Mouse (Mus musculus): ENCODE results near the gene Grb10. TPM values are rescaled to one million over a fixed set of nuclear protein-coding genes. Genes with fewer than 3 reads are reported as not detected.

Grb10 gene
- 10 to 100 TPM; 64.1 to 75.4 (median 74.2) TPM for total RNA-seq (2022)

DNA sequence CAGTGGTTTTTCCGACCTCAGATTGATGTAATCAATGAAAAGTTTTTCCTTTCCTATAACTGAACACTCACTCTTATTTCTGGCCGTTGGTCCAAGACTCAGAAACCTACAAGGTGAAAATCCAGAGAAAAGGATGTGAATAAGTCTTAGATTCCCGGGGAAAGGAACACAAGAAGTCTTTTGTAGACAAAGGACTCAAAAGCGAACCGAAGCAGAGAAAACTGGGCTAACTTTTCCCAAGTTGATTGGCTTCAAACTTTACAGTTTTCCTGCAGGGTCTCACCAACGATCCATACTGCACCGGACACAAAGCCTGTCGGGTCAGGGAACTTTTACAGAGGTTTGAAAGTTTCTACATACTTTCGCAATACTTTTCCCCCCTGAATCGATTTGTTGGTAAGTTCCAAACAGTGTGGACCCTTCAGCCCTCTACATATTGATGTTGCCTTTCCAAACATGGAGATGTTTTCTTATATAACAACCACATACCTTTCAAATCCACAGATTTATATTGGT lies at the start of gene Grb10:
Grb10 (minus strand) TSS at position 214 of the 516 bp plus-strand sequence.
- no peak for DNase-seq

DNA sequence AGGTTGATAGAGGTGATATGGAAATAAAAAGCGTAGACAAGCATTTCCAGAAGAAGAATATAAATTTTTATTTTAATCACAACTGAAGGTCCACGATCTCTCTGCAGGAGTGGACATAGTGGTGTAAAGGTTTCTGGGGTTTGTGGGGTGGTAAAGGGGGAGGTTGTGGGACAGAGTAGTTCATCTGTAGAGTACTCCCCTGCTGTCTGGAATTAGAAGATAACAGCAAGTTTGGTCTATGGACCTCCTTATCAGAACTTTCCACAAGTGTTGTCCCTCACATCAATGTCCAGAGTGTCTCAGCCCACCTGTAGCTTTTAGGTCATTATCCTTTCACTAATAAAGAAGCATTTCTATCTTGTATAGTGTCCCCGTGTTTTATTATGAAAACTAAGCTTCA lies 43.2 kb upstream of the Grb10 start:
- DNase-seq: no peak

DNA sequence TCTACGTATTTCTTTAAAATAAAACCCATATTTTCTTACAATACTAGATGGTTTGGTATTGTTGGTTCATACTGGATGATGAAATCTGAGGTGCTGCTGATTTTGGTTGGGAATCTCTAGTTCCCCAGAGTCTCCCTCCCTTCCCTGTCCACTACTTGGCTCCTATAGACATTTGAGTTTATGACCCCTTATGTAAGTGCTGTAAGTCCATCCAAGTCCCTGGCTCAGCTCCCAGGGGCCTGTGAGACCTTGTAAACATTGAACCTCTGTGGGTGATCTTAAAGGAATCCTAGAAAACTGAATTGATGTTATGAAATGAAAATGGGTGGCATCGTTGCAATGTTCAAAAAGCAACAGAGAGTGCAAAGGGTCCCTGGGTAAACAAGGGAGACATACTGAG lies 40.7 kb upstream of the Grb10 start:
- DNase-seq: peak; percentile 2

DNA sequence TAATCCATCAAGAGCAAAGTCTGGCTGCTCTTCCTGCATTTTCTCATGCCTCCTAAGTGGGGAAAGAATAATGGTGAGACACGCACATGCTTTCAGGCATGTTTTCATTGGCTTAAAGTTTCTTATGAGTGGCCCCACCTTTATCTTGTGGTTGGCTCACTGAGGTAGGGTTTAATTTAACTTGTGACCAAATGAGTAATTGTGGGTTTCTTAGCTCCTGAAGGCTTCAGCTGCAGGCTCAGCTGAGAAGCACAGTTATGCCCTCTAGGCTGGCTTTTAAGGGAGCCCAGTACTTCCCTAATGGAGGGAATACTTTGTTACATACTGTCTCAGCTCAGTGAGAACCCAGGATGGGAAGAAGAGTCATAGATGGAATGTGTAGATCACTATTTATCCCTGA lies 37.0 kb upstream of the Grb10 start:
- no peak for DNase-seq

DNA sequence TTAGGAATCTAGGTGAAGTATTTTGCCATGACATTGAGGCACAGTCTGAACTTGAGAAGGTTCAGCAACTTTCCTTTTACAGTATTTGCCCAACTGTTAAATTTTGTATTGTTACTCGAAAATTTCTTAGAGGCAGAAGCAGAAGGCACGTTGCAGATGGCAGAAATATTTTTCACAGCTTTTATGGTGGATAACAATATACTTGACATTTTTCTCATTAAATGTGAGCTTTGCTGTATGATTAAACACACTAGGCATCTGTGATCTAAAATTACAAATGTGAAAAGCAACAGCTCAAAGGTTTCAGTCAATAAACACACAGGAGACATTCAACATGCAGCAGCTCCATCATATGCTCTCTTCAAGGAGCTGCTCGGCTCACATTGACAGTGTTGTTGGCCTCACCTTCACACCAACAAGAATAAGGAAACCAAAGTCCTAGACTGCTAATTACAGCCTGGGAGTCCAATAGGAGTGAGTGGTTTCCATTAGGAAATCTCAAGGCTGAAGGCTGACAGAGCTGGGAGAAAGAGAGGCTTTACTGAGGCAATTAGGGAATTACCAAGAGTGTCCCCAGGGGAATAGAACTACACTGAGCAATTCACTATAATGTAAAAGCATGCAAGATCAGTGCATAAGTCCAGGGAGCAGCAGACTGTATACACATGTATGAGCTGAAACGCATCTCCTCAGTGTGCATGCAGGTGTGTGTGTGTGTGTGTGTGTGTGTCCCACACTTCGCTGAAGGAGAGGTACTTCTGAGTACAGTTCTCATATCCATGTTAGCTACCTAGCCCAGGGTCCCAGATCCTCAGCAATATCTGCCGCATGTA lies 35.1 kb upstream of the Grb10 start:
- DNase-seq: no peak

DNA sequence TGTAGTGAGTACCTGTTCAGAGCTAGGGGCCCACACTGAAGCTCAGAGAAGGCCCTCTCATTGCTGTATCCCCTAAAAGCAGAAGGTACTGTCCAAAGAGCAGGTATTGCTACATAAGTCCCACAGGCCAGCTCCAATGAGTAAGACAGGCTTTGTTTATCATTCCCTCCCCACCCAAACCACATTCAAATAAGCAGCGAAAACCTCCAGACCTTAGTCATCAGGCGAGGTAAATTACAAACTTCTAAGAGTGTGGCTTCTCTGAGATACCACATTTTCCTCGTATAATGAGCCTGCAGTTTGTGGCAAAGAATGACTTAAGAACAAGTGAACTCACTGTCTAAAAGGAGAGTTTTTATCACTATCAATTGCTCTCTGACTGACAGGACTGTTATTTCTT lies 33.8 kb upstream of the Grb10 start:
- DNase-seq: no peak

DNA sequence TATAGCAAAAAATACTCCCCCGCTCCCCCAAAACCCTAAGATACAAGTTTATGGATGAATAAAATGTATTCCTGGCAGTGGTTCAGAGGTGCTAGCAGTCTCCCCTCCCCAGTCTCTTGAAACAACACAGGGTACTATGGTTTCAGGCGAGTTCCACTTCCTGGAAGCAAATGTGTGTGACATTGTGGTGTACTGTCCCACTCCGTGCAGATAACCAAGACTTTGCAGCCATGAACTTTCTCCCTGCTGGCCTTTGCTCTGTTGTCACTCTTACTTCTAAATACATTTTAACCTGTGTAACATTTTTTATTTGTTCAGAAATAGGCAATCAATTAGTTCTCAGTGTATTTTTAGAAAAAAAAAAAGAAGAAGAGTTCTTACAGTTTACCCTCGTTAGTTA lies 20.5 kb upstream of the Grb10 start:
- no peak for DNase-seq

DNA sequence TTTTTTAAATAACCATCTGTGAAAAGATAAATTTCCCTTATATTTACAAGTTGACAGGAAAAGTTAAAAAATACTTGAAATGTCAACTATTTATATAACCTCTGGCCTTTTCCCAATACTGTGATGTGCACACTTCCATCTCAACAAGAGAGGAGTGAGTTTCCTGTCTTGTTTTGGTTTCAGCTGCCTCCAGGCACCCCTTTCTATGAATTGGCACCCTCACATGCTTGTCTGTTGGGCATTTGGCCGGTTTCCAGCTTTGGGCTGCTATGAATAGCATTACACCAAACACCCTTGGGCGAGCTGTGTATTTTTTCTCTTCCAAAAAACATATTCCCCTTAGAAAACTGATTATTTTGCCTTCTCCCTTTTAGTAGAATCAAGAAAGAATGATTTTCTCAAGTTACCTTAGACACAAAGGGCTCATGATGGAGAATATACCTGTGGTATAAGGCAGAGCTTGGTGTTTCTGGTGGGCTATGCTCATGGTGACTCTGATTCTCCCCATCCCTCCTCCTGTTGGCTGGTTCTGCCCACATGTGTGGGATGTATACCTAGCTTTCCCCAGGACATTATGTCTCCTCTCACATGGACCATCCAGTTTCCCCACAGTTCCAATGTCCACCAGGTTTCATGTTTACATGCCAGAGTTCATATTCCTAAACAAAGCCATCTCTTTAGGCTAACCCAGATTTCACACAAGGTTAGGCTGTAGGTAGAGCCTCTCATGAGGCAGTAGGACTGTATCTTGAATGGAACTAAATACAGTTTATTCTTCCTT lies 10.3 kb upstream of the Grb10 start:
- no peak for DNase-seq

DNA sequence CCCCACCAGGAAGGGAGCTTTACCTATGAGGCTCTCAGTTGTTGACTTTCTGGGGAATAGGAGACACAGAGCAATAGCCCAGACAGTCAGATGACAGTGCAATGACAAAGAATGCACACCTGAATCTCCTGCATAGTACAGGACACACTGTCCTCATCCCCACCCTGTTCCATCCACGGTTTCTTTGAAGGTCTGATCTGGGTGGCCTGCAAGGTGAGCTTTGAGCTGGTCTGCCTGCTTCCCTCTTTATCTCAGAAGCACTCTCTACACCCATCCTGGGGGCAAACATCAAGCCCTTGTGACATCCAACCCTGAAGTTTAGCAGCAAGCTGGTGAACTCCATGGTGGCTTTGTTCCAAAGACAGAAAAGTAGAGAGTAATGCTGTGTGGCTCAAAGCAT lies 9.7 kb upstream of the Grb10 start:
- DNase-seq: no peak

DNA sequence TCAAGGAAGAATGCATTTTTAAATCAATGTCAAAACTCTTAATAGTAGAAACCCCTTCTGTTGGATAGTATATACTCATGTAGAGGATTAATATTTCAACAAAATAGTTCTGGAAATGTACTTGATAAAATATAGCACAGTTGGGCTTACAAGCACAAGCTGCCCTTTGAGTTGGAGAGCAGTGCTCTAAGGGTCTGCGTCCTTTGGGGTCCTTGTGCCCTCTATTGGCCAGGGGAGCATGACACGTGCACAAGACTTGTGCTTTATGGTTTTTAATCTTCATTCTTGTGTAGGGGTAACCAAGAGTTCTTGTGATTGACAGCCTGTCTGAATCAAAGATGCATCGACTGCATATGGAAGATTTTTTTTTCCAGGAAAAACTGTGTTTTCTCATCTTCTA lies 5.8 kb upstream of the Grb10 start:
- DNase-seq: no peak

DNA sequence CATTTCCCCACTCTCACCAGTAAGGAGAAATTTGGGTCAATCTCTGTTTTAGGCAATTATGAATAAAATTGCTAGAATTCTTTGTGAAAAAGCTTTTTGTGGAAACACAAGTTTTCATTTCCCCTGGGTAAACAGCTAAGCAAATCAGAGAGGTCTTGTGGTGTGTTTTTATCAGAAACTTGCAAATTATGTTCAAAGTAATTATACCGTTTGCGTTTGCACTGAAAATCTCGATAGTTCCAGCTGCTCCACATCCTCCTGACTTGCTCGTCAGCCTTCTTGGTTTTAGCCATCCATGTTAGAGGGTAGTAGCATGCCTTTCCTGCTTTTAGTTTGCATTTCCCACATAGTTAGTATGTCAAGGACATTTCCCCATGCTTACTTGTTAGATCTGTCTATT lies 3.3 kb upstream of the Grb10 start:
- no peak for DNase-seq

DNA sequence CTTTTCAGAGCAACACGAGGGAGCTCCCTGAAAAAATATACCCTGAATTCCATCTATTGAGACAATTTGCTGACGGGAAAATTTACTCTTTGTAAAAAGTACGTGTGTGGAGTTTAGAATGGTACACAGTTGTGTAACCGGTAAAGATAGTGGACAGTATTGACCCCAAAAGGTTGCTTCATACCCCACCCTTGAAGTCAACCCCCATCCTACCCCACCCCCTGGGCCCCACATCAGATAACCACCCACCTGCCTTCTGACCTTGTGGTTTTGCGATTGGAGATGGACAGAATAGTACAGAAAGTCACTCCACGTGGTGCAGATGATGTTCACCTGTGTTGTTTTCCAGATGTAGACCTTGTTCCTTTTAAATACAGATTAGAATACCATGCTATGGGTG lies 2.9 kb upstream of the Grb10 start:
- DNase-seq: no peak

DNA sequence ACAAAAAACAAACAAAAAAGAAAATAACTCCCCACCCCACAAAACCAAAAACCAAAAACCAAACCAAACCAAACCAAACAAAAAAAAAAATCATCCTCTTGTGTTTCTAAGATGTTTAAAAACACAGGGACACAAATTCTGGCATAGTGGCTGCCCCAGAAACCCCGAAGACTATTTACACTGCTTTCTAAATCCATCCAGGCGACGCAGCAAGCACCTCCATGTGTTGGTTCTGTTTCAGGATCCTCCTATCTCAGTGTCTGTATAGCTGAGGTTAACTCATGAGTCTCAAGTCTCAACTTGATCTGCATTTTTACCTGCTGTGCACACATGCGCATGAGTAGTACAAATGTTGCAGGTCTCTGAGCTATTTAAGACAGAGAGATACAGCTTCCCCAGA lies 1.9 kb upstream of the Grb10 start:
- no peak for DNase-seq

DNA sequence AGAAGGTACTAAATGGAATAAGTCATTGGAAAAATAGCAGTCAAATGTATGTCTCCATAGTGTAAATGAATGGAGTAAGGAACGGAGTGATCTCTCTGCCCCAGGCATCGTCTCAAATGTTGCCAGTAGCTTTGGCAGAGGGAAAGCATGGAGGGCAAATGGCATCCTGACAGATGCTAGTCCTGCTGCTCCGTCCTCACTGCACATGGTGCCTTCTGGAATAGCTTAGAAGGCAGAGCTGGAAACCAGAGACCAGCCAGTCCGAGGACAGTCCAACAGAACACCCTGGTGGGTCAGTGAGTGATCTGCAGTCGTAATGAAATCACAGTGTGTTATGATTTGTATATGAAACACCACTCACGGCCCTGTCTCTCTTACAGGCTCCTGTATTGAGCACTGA lies 1.3 kb upstream of the Grb10 start:
- DNase-seq: no peak

DNA sequence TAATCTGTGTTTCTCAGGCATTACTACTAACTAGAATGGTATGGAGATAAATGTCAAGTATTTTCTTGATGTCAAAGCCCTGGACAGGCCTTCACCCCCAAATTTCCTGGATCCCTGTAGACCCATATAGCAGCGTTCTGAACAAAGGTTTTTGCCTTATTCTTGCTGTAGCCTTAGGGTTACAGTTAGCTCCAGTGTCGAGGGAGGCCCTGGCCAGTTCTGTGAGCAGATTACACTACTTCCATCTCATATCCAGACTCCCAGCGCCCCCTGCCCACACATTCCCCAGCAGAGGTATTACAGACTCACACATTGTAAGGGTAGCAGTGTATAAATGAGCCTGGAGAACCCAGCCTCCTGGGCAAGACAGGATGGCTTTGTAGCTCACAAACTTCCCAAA lies 615 bp upstream of the Grb10 start:
- no peak for DNase-seq

DNA sequence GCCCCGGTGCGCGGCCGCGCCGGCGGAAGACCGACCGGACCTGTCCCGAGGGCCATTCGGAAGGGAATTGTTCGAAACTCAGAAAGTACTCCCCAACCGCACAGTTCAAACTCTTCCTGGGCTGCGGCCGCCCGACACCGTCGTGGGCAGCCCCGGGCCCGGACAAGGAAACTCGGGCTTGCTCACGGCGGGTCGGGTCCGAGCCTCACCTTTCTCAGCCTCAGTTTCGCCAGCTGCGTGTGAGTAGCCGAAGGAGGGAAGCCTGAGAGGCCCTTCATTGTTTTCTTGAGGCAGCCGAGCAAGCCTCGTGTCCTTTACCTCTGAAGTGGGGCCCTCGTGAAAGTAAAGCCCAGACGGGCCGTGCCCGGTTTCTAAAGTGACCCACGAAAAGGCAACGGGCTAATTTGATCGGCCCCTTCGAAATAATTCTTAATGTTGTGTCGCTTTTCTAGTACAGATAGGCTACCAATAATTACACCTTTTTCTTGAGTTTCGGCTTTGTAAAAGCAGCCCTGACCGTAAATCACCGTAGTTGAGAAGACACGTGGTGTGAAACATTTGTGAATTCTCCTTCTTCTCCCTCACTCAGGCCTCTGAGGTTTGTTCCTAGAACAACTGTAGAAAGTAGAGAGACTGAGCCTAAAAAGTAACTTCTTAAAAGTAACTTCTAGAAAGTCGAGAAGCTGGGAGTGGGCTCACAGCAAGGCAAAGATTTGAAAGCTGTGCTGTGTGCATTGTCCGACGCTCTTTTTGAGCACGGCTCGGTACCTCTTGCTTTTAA lies 604 bp downstream of the Grb10 start:
- DNase-seq: no peak

DNA sequence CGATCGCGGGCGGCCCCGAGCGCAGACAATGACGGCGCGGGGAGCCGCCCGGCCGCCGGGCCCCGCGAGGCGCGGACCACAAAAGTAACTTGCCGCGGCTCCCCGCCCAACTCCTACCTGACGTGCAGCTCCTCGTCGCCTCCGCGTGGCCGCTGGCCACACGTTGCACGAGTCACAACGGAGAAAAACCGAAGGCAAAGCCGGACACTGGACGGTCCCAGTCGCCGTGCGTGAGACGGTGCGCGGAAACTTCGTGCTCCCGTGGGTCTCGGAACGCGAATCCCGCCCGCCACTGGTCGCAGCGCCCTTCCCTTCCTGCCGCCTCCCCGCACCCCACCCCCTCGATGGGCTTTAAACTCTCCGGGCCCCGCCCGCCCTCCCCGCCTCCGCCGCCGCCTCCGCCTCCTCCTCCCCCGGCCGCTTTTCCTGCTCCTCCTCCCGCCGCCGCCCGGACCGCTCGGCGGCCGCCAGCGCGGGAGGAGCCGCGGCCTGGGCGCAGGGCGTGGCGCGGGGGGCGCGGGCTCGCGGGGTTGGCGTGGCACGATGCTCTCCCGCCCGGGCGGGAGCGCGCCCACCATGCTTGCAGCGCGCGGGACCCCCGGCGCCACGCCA lies 1.3 kb downstream of the Grb10 start:
- peak; percentile 32 for DNase-seq

DNA sequence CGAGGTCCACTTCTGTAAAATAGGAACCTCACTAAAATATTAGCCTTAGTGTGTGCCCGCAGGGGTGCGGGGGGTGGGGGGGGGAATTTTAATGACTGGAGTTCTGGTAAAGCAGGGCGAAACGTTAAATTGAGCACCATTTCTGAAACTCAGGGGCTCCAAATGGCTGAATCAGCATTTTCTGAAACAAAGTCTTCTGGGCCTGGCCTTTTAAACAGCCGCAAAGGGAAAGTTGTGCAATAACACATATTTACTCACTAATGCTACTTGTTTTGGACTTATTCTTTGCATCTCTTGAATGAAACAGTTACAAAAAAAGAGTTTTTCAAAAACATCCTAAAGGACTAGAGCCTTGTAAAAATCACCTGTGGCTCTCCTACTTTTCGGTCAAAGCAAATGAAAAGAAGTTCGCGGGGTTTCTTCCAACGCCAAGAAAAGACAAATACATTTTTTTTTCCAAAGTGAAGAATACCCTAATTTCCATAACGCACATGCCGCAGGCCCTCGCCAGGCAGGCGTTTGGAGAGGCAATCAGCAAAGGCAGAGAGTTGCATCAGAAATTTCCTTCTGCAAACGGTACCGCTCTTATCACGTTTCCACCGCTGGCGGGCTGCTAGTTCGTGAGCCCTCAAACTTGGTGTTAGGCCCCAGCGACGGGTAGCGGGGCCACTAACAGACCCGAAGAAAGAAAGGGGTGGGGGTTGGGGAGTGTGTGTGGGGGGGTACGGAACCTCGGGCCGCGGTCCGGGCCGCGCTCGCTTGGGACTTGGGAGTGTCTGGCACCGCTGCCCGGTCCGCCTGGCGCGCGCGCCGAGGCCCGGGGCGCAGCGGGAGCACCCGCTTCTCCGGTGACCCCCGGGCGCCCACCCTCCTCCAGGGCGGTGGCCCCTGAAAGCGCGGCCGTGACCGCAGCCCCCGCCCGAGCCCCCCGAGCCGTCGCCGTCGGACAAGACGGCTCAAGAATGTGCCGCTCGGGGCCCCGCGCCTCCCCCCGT lies 2.3 kb downstream of the Grb10 start:
- DNase-seq: no peak

DNA sequence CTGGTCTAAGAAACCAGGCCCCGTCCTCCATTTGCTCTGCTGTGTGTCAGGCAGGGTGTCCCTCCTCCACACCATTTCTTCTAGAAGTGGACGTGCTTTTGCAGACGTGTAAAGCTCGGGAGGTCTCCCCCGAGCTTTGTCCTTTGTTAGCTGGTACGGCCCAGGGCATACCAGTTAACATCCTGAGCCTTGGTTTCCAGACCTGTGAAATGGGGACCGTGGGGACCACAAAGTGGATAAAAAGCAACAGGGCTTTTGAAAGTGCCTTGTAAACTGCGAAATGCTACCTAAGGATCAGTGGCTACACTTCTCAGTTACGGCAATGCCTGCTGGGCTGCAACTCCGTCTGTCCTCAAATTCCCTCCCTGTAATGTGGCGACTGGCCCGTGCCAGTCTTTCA lies 3.2 kb downstream of the Grb10 start:
- DNase-seq: no peak

DNA sequence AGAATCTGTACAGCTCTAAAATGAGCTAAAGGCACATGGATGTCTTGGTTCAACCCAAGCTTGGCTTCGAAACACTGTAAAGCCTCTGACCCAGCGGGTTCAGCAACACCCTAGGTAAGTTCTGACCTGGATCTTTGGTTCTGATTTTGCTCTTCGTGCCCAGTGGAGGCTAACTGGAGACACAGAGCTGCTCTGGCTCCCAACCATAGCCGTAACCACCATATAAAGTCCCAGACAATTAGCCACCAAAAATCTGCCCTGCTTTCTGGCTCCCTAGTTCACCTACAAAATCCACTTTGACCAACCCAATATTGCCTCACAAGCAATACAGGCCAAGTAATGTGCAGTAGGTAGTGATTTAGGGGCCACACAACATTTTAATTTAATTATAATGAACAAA lies 3.7 kb downstream of the Grb10 start:
- no peak for DNase-seq

DNA sequence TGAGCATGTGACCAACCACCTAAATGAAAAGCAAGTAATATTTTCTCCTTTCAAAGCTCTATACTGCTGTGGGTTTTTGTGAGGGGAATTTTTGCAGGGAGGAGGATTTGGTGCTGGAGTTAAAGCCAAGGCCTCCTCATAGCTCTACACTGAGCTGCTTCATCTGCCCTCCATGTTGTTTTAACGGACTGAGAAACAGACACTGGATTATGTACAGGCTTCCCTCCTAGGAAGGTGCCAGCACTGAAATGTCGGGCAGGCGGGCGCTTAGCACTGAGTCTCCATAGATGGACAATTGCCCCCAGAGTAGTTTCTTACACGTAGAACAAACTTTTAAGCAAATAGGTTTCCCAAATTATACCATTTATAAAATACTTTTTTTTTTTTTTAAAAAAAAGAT lies 4.1 kb downstream of the Grb10 start:
- no peak for DNase-seq

Measured in adrenal gland, adult 8-10 months (tissue).